Comparison of ENCODE assay signal across 10 mouse cellular contexts in genomic region chr12:91412461-91413182, GRCm38 (mm10). TPM values are rescaled to one million over a fixed set of nuclear protein-coding genes. Genes with fewer than 3 reads are reported as not detected.
DNase-seq lines count a peak whose midpoint lies in the region; ATAC-seq and TF ChIP-seq lines count a peak whose summit lies in the region.
"Had no signal": no experiment of that assay in that cellular context is flagged by ENCODE, and none has a peak within 500 bp of the region (broad histone marks: within the 10 kb centered on the region; RNA-seq: fewer than 3 reads in every experiment).

No protein-coding gene starts in this region.

- no peak overlapping the region for H3K9ac ChIP-seq in forebrain, postnatal 0 days
- H3K9ac ChIP-seq in midbrain, embryonic 14.5 days (replicated peaks; ENCODE audit: low read length) = no peak overlapping the region
- H3K9ac ChIP-seq: lung, embryonic 14.5 days had no signal

- WGBS in forebrain, postnatal 0 days = 22% methylated on average over 7 of the region's 7 CpGs
- WGBS in midbrain, embryonic 14.5 days = 26% methylated on average over 7 of the region's 7 CpGs

- H3K36me3 ChIP-seq in forebrain, postnatal 0 days (ENCODE audit: insufficient read depth) = no peaks in the 10 kb centered on the region
- no peaks in the 10 kb centered on the region for H3K36me3 ChIP-seq in midbrain, embryonic 14.5 days (ENCODE audit: control insufficient read depth, insufficient read depth, low read length)

- no peaks in the 10 kb centered on the region for H3K9me3 ChIP-seq in forebrain, postnatal 0 days (ENCODE audit: low read length)
- H3K9me3 ChIP-seq in midbrain, embryonic 14.5 days (ENCODE audit: control insufficient read depth, low read length) = no peaks in the 10 kb centered on the region

- no peak for TF ChIP-seq POLR2A in brain, embryonic 14.5 days (IDR thresholded peaks at IDR 0.05; ENCODE audit: borderline replicate concordance, extremely low read depth, insufficient read depth, insufficient read length, poor library complexity, severe bottlenecking)

- no peak overlapping the region for H3K4me2 ChIP-seq in forebrain, postnatal 0 days (ENCODE audit: low read depth)
- H3K4me2 ChIP-seq in midbrain, embryonic 14.5 days (ENCODE audit: low read length) = no peak overlapping the region
- H3K4me2 ChIP-seq: lung, embryonic 14.5 days had no signal

- DNase-seq in cerebellum, postnatal 10 days = peak; percentile 67 to 69
- no peak for DNase-seq in cerebellum, postnatal 36 days
- peak; percentile 97 for DNase-seq in brain, embryonic 14.5 days (ENCODE audit: low read depth)
- DNase-seq in forebrain, postnatal 0 days = peak; percentile 43
- peak; percentile 61 for DNase-seq in midbrain, embryonic 14.5 days
- DNase-seq in gastrocnemius, adult 8-10 months (ENCODE audit: low spot score in 2 of 2) = no peak
- DNase-seq: lung, embryonic 14.5 days had no signal

- no peak for TF ChIP-seq CTCF in brain, embryonic 14.5 days (IDR thresholded peaks at IDR 0.05; ENCODE audit: borderline replicate concordance, extremely low read depth, insufficient read depth, insufficient read length)
- no peak for TF ChIP-seq CTCF in forebrain, postnatal 0 days (IDR thresholded peaks at IDR 0.05; ENCODE audit: low read depth)

- H3K27ac ChIP-seq in forebrain, postnatal 0 days (ENCODE audit: low read depth, low read length) = no peak overlapping the region; the same call in 1 of the 2 replicates
- H3K27ac ChIP-seq in midbrain, embryonic 14.5 days (replicated peaks; ENCODE audit: low read depth, low read length) = no peak overlapping the region

- H3K4me1 ChIP-seq in forebrain, postnatal 0 days (ENCODE audit: insufficient read depth) = peaks cover 8% of the 10 kb centered on the region; the same call in 1 of the 2 replicates
- H3K4me1 ChIP-seq in midbrain, embryonic 14.5 days (ENCODE audit: control insufficient read depth, insufficient read depth, low read length) = 0 out of 2 replicates have a peak, but pooled peaks cover 6% of the 10 kb centered on the region

- H3K4me3 ChIP-seq in forebrain, postnatal 0 days (ENCODE audit: low read depth, low read length) = no peak overlapping the region
- H3K4me3 ChIP-seq in midbrain, embryonic 14.5 days (replicated peaks; ENCODE audit: low read depth, low read length) = no peak overlapping the region
- H3K4me3 ChIP-seq: myocyte had no signal

- H3K27me3 ChIP-seq in forebrain, postnatal 0 days (ENCODE audit: insufficient read depth, low read length) = no peaks in the 10 kb centered on the region
- H3K27me3 ChIP-seq in midbrain, embryonic 14.5 days (ENCODE audit: control insufficient read depth, insufficient read depth, low read length) = no peaks in the 10 kb centered on the region

- peak; percentile 58 for ATAC-seq in forebrain, postnatal 0 days
- peak; percentile 55 for ATAC-seq in midbrain, embryonic 14.5 days (ENCODE audit: low FRiP score, low TSS enrichment)
- ATAC-seq in megakaryocyte progenitor cell, adult 5-6 weeks (replicated peaks; ENCODE audit: poor library complexity) = no peak
- ATAC-seq in activated CD4-positive, CD25-positive, alpha-beta regulatory T cell, adult 4 months = no peak

RNA-seq across cellular contexts. Expression of gene Tshr, which starts 28.3 kb away (rescaled TPM):
- polyA plus RNA-seq in brain, embryonic 14.5 days (2012; rRNA removed) = 0.35 and 0.41 TPM in 2 replicates
- 2.8 and 3.0 TPM in 2 replicates for total RNA-seq in forebrain, postnatal 0 days (2014; rRNA removed)
- polyA plus RNA-seq in forebrain, postnatal 0 days (2015; fragmentation: Nextera tagmentation; extraction: Ambion mirVana) = 1.7 and 2.0 TPM in 2 replicates
- 0.16 and 0.24 TPM in 2 replicates for polyA plus RNA-seq in midbrain, embryonic 14.5 days (2014; fragmentation: Nextera tagmentation; extraction: Ambion mirVana)
- total RNA-seq in megakaryocyte progenitor cell, adult 5-6 weeks (2015) = 2.6 TPM in 2 replicates
- total RNA-seq in megakaryocyte progenitor cell, adult 5-6 weeks (2017) = 0.84 and 0.92 TPM in 2 replicates
- 1 to 10 TPM in 1 of 4 experiments, under 1 TPM in 3; 0.07 to 1.3 (median 0.50) TPM for total RNA-seq in gastrocnemius, adult 8-10 months (2022)
- not detected for polyA plus RNA-seq in activated CD4-positive, CD25-positive, alpha-beta regulatory T cell, adult 4 months (2017; shearing (Covaris generic))
- polyA plus RNA-seq: myocyte had no signal

RNA-seq across cellular contexts. Expression of gene Cep128, which starts 28.4 kb away (rescaled TPM):
- 4.7 and 5.3 TPM in 2 replicates for polyA plus RNA-seq in brain, embryonic 14.5 days (2012; rRNA removed)
- total RNA-seq in forebrain, postnatal 0 days (2014; rRNA removed) = 3.2 and 8.4 TPM in 2 replicates
- polyA plus RNA-seq in forebrain, postnatal 0 days (2015; fragmentation: Nextera tagmentation; extraction: Ambion mirVana) = 2.3 and 3.0 TPM in 2 replicates
- polyA plus RNA-seq in midbrain, embryonic 14.5 days (2014; fragmentation: Nextera tagmentation; extraction: Ambion mirVana) = 2.5 and 5.2 TPM in 2 replicates
- total RNA-seq in megakaryocyte progenitor cell, adult 5-6 weeks (2015) = 66.2 and 74.5 TPM in 2 replicates
- 86.2 and 96.9 TPM in 2 replicates for total RNA-seq in megakaryocyte progenitor cell, adult 5-6 weeks (2017)
- 1 to 10 TPM in 2 of 4 experiments, under 1 TPM in 2; 0.51 to 1.1 (median 0.84) TPM for total RNA-seq in gastrocnemius, adult 8-10 months (2022)
- 10 to 100 TPM in 1 of 2 experiments, 1 to 10 TPM in 1; 7.6 to 14.4 TPM for polyA plus RNA-seq in activated CD4-positive, CD25-positive, alpha-beta regulatory T cell, adult 4 months (2017; shearing (Covaris generic))

Comparison
In these comparisons a context has a peak if more than half of its experiments do, and no peak if none do; other contexts are left out.
1. DNase-seq: peak in cerebellum, postnatal 10 days (2 of 2), brain, embryonic 14.5 days (single experiment), forebrain, postnatal 0 days (single experiment) and midbrain, embryonic 14.5 days (single experiment); none in cerebellum, postnatal 36 days (0 of 2) and gastrocnemius, adult 8-10 months (0 of 2).
2. ATAC-seq: peak in forebrain, postnatal 0 days (single experiment) and midbrain, embryonic 14.5 days (single experiment); none in megakaryocyte progenitor cell, adult 5-6 weeks (single experiment) and activated CD4-positive, CD25-positive, alpha-beta regulatory T cell, adult 4 months (single experiment).